Mouse (Mus musculus) layer of hippocampus, adult 2 months (tissue): ENCODE data around the gene Bpgm. TPM values are rescaled to one million over a fixed set of nuclear protein-coding genes. Genes with fewer than 3 reads are reported as not detected.

Experiments used
- DNase-seq, 2 experiments: peaks; one replicate each; pipeline ENCODE4 v3.0.0; 2022; ENCODE audit warnings: low spot score in 2 of 2
- H3K27ac ChIP-seq: fragments of 200-600 bp; 2 replicates; pipeline ENCODE4 v1.8.1; 2022
- H3K4me3 ChIP-seq: fragments of 200-600 bp; 2 replicates; pipeline ENCODE4 v1.8.1; 2022; ENCODE audit warnings: mild to moderate bottlenecking
- CTCF ChIP-seq: fragments of 200-600 bp; conservative IDR thresholded peaks from 2 replicates; pipeline ENCODE4 v1.8.1; 2022; ENCODE audit warnings: antibody characterized with exemption, mild to moderate bottlenecking, moderate library complexity
- total RNA-seq, 2 experiments: library from RNA; stranded (reverse); gene quantifications; 2 replicates each; pipeline ENCODE4 v1.2.3; 2021

Gene Bpgm
- total RNA-seq, 2 experiments from 2014 or later, result 69.8 to 70.9 TPM

DNA sequence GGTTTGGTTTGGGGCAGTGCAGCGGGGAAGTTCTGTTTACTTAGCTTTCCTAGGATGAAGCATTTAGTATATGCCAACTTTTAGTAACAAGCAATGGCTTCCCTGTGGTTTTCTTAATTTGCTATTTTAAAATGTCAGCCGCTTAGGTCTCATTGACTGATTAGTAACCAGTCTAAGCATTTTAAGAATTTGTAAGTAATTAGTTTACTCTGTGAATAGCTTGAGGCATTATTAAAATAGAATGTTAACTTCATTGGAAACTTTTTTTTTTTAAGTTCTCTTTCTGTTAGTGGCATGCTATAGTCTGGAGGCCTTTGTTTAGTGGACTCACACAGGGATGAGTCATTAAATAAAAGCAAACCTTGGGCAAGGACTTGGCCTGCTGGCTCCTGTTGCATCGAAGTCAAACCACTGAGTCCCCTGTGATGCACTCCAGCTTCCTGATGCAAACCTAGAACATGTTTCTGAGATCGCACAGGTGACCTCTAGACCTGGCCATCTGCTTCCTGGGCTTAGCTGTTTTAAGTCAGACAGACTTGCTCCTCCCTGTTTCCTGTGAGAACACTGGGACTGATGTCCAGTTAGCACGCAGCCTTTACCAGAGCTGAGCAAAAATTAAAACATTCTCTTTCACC lies 22.1 kb downstream of the Bpgm start:
- Histone ChIP-seq H3K27ac (peak overlapping the region; percentile 25), H3K4me3 (no peak overlapping the region)
- no peak for TF ChIP-seq CTCF
- no peak for DNase-seq

GRCm38 (mm10) chr6:34502291-34502690 lies 26.3 kb downstream of the Bpgm start:
- no peak for DNase-seq
- Histone ChIP-seq H3K27ac (peak overlapping the region; percentile 69), H3K4me3 (no peak overlapping the region)
- TF ChIP-seq CTCF, result no peak

GRCm38 (mm10) chr6:34505957-34506356 lies 29.9 kb downstream of the Bpgm start:
- DNase-seq, result no peak
- Histone ChIP-seq H3K4me3 (no peak overlapping the region), H3K27ac (peak overlapping the region; percentile 80)
- no peak for TF ChIP-seq CTCF

DNA sequence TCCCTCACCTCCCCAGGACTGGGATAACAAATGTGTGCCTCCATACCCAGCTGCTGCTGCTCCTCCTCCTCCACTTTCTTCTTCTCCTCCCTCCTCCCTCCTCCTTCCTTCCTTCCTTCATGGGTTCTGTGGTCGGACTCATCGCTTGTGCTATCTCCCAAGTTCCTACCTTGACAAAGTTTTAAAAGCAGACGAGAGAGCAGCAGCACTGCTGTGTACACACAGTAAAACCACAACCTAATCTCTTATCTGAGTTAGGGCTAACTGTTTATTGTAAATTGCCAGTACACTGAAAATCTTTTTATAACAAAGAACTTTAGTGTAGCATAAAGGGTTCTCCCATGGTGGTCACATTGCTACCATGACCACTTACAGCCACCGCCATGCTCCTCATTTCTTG lies 31.6 kb downstream of the Bpgm start:
- DNase-seq, result no peak
- H3K4me3 ChIP-seq, result no peak overlapping the region
- no peak for TF ChIP-seq CTCF
- H3K27ac ChIP-seq, result peak overlapping the region; percentile 37; the same call in 1 of the 2 replicates

GRCm38 (mm10) chr6:34508016-34508415 lies 32.0 kb downstream of the Bpgm start:
- TF ChIP-seq CTCF, result no peak
- no peak for DNase-seq
- Histone ChIP-seq H3K27ac (peak overlapping the region; percentile 37; the same call in 1 of the 2 replicates), H3K4me3 (no peak overlapping the region)

DNA sequence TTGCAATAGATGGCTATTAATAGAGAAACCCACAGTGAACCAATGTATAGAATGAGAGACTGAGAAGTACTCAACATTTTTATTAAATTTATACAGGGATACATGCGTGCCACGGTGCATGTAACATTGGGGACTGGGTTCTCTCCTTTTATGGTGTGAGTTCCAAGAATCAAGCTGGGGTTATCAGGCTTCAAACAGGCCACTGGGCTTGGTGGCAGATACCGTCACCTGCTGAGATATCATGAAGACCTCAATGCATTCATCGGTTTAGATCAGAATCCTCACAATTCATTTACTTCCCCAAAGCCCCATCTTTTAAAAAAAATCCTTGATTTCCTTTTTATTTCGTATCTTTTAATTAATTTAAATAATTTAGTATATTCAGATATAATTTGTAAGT lies 34.3 kb downstream of the Bpgm start:
- Histone ChIP-seq H3K27ac (no peak overlapping the region), H3K4me3 (no peak overlapping the region)
- no peak for DNase-seq
- TF ChIP-seq CTCF, result no peak

DNA sequence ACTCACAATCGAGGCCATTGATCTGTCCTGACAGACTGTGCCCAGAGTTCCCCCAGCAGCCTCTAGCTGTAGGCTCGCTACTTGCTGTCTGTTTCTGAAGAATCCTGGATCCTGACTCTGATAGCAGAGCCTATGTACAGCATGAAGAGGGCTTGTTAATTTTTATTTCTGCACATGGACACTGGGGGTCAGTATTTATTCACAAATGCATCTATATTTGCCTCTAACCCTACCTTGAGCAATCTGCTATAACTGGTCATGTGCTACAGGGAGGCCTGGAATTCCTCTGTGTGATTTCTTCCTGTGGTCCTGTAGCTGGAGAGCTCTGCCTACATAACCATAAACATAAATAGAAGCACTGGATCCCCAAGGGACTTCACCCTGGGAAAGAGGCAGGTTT lies 35.4 kb downstream of the Bpgm start:
- Histone ChIP-seq H3K27ac (no peak overlapping the region), H3K4me3 (no peak overlapping the region)
- peak; percentile 77 for TF ChIP-seq CTCF
- peak in 1 of 2 experiments; percentile 48 for DNase-seq

GRCm38 (mm10) chr6:34512741-34513140 lies 36.7 kb downstream of the Bpgm start:
- Histone ChIP-seq H3K27ac (no peak overlapping the region), H3K4me3 (no peak overlapping the region)
- TF ChIP-seq CTCF, result no peak
- DNase-seq, result no peak

DNA sequence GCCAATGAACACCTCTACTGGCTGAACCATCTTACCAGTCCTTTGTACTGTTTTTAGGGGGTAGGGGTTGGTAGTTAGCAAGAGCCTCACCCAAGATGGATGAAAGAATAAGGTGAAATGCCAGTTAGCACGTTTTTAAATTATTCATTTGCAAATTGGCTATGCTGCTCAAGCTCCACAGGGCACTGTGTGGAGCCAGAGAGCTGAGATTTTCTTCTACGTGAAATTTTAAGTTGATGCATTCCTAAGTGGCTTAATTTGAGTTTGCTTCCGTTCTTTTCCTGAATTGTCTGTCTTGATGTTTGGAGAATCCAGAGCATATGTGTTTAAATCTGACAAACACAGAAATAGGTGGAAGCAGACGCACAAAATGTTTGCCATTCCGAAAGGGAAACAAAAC lies 38.6 kb downstream of the Bpgm start:
- TF ChIP-seq CTCF, result peak; percentile 77
- Histone ChIP-seq H3K27ac (peak overlapping the region; percentile 60), H3K4me3 (peak overlapping the region; percentile 36)
- peak in 1 of 2 experiments; percentile 35 for DNase-seq

- DNase-seq, result no peak
Measured at GRCm38 (mm10) chr6:34515098-34515782, 39.2 kb downstream of the Bpgm start.

DNA sequence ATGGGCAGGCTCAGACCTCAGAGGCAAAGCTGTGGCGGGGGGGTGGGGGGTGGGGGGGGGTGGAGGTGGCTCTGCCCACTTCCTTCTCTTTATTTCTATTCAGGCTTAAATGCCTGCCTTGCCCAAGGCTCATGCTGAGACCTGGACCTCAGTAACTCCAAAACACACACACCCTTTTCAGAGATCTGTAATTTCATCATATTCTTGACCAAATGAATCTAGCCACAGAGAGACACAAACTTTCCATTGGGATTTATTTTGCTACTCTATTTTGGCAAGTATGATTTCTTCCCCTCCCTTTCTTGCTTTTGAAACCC lies 39.7 kb downstream of the Bpgm start:
- no peak overlapping the region for H3K4me3 ChIP-seq
- H3K27ac ChIP-seq, result peak overlapping the region; percentile 60; the same call in 1 of the 2 replicates
- no peak for TF ChIP-seq CTCF
- no peak for DNase-seq

More at GRCm38 (mm10) chr6:34515098-34515782, 39.2 kb downstream of the Bpgm start:
- TF ChIP-seq CTCF, result no peak
- peak overlapping the region; percentile 36 for H3K4me3 ChIP-seq
- peak overlapping the region; percentile 60 for H3K27ac ChIP-seq

GRCm38 (mm10) chr6:34517750-34518149 lies 41.7 kb downstream of the Bpgm start:
- no peak for DNase-seq
- H3K4me3 ChIP-seq, result no peak overlapping the region
- no peak overlapping the region for H3K27ac ChIP-seq
- TF ChIP-seq CTCF, result no peak

DNA sequence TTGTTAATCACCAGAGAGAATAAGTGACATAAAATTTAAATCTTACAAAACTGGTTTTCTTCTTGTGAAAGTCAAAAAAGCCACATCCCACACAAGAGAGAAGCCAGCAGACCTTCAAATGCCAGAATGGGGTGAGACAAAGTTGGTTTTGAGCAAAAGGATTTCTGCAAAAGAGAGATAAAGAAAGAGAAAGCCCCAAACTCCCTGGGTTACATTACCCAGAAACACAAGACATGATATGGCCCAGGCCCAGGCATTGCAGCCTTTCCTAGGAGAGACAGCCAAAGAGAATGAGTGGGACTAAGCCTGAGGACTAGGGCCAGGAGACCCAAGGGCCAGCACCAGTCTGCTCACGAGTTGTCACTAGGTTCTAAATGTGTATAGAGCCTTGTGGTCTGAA lies 43.1 kb downstream of the Bpgm start:
- H3K27ac ChIP-seq, result no peak overlapping the region
- TF ChIP-seq CTCF, result no peak
- no peak for DNase-seq
- H3K4me3 ChIP-seq, result no peak overlapping the region

DNA sequence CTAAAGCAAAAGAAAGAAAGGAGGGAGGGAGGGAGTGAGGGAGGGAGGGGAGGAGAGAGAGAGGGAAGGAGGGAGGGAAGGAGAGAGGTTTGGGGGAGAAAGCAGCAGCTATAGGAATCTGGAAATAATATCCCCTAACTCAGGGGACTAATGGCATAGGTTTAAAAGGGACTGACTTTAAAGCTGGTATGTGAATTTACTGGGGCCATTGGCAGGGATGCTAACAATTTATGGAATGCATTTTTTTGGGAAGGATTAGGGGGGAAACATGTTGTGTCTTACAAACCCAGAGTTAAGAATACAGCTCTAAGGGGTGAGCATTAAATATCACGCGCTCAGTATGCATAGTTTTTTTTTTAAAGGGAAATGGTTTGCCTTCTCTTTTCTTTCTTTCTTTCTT lies 44.5 kb downstream of the Bpgm start:
- no peak for DNase-seq
- no peak overlapping the region for H3K27ac ChIP-seq
- TF ChIP-seq CTCF, result no peak
- H3K4me3 ChIP-seq, result no peak overlapping the region
